ENCODE assay signal across 8 mouse cellular contexts in the genomic region with DNA sequence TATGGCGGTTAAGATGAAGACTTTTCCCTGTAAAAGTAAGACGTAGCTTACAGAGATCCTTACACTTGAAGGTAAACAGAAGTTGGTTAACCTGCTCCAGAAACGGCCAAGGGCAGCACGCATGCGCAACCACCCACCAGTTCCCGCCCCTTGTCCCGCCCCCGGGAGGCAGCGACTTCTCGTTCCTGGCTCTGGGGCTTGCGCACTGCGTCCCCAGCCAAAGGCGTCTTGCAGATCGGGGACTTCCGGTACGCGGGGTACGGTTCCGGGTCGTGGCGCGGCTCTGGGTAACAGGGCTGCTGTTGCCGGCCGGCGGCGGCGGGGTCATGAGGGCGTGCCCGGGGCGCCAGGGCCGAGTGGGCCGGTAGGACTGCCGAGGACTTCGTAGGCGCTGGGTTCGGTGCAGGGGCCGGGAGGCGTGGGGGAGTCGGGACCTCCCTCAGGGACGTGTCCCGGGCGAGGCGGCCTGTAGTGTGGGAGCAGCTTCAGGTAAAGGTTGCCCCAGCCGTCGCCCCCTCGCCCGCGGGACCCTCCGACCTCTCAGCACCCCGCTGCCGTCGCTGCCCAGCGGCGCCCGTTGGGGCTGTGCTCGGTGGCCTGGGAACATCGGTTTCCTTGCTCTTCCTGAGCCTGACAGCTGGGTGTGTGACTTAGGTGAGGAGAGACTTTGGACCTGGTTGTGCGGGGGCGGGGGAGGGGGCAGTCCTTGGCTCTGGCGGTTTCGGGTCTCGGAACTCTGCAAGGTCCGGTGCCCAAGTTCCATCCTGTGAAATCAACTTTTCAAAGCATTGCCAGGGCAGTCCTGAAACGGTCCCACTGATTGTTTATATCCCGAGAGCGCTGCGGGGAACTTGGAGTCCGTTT. TPM values are rescaled to one million over a fixed set of nuclear protein-coding genes. Genes with fewer than 3 reads are reported as not detected.
DNase-seq lines count a peak whose midpoint lies in the region; ATAC-seq and TF ChIP-seq lines count a peak whose summit lies in the region.

Gene Mapkap1, plus strand, starts transcription at position 171 of the 864 bp plus-strand sequence.

- H3K4me3 ChIP-seq in embryonic facial prominence, embryonic 14.5 days (ENCODE audit: low read depth, low read length) = peak within 1 kb of the TSS; percentile 86
- H3K4me3 ChIP-seq in heart, adult 2 months = peak within 1 kb of the TSS; percentile 97
- H3K4me3 ChIP-seq in limb, embryonic 13.5 days = peak within 1 kb of the TSS; percentile 94
- peak within 1 kb of the TSS; percentile 89 for H3K4me3 ChIP-seq in midbrain, embryonic 16.5 days (ENCODE audit: low read depth, low read length)

- intact Hi-C loops in heart, adult 2 months (cut with DNase I) = loop anchor here (1.0 kb wide), 1 partner anchor 34 kb away; the partner anchor contains the start of gene Pbx3

- H3K4me2 ChIP-seq in embryonic facial prominence, embryonic 14.5 days (ENCODE audit: low read depth, low read length) = peak within 1 kb of the TSS; percentile 65
- peak within 1 kb of the TSS; percentile 80 for H3K4me2 ChIP-seq in limb, embryonic 13.5 days (replicated peaks)
- peak within 1 kb of the TSS; percentile 86 for H3K4me2 ChIP-seq in midbrain, embryonic 16.5 days (ENCODE audit: low read length)

- no peaks in the 10 kb centered on the region for H3K27me3 ChIP-seq in embryonic facial prominence, embryonic 14.5 days (replicated peaks; ENCODE audit: control insufficient read depth, insufficient read depth, low read length)
- H3K27me3 ChIP-seq in heart, adult 2 months (ENCODE audit: control insufficient read depth, insufficient read depth, low read length) = no peaks in the 10 kb centered on the region
- H3K27me3 ChIP-seq in limb, embryonic 13.5 days = no peaks in the 10 kb centered on the region
- no peaks in the 10 kb centered on the region for H3K27me3 ChIP-seq in midbrain, embryonic 16.5 days (ENCODE audit: control insufficient read depth, insufficient read depth, low read depth, low read length)

- peak within 1 kb of the TSS; percentile 84 for H3K9ac ChIP-seq in embryonic facial prominence, embryonic 14.5 days (ENCODE audit: low read depth, low read length)
- peak within 1 kb of the TSS; percentile 97 for H3K9ac ChIP-seq in heart, adult 2 months (ENCODE audit: low read depth, low read length)
- H3K9ac ChIP-seq in limb, embryonic 13.5 days = peak within 1 kb of the TSS; percentile 87
- peak within 1 kb of the TSS; percentile 95 for H3K9ac ChIP-seq in midbrain, embryonic 16.5 days (ENCODE audit: low read depth, low read length)

- TF ChIP-seq CTCF in heart, adult 2 months (IDR thresholded peaks at IDR 0.05) = no peak

- peak within 1 kb of the TSS; percentile 61 for H3K27ac ChIP-seq in embryonic facial prominence, embryonic 14.5 days (replicated peaks; ENCODE audit: low read depth, low read length)
- H3K27ac ChIP-seq in heart, adult 2 months = peak within 1 kb of the TSS; percentile 86
- H3K27ac ChIP-seq in limb, embryonic 13.5 days = peak within 1 kb of the TSS; percentile 15; the same call in 1 of the 2 replicates
- peak within 1 kb of the TSS; percentile 63; the same call in 1 of the 2 replicates for H3K27ac ChIP-seq in midbrain, embryonic 16.5 days (ENCODE audit: low read length)

- WGBS in embryonic facial prominence, embryonic 14.5 days = under 1% methylated on average over 37 of the region's 68 CpGs
- WGBS in heart, adult 2 months = 1% methylated on average over 68 of the region's 68 CpGs
- under 1% methylated on average over 68 of the region's 68 CpGs for WGBS in limb, embryonic 13.5 days
- under 1% methylated on average over 59 of the region's 68 CpGs for WGBS in midbrain, embryonic 16.5 days

- peak; percentile 99 for ATAC-seq in embryonic facial prominence, embryonic 14.5 days (ENCODE audit: low read depth)
- ATAC-seq in limb, embryonic 13.5 days (ENCODE audit: low FRiP score, low read depth) = peak; percentile 98
- peak; percentile 99 for ATAC-seq in midbrain, embryonic 16.5 days

- no peaks in the 10 kb centered on the region for H3K9me3 ChIP-seq in embryonic facial prominence, embryonic 14.5 days (ENCODE audit: control insufficient read depth, low read length)
- H3K9me3 ChIP-seq in limb, embryonic 13.5 days = no peaks in the 10 kb centered on the region
- H3K9me3 ChIP-seq in midbrain, embryonic 16.5 days (replicated peaks; ENCODE audit: control insufficient read depth, low read length, poor library complexity, severe bottlenecking) = no peaks in the 10 kb centered on the region

- H3K79me2 ChIP-seq in heart, adult 2 months (replicated peaks; ENCODE audit: control insufficient read depth, insufficient read depth, low read length) = peaks cover 4% of the 10 kb centered on the region; the same call in 1 of the 2 replicates

- TF ChIP-seq POLR2A in heart, adult 2 months (IDR thresholded peaks at IDR 0.05; ENCODE audit: insufficient read depth, low read depth, low read length) = peak; percentile 73

- H3K36me3 ChIP-seq in embryonic facial prominence, embryonic 14.5 days (ENCODE audit: control insufficient read depth, insufficient read depth, low read length) = no peaks in the 10 kb centered on the region
- no peaks in the 10 kb centered on the region; the same call in 1 of the 2 replicates for H3K36me3 ChIP-seq in heart, adult 2 months (ENCODE audit: control insufficient read depth, insufficient read depth, low read length)
- no peaks in the 10 kb centered on the region for H3K36me3 ChIP-seq in limb, embryonic 13.5 days
- no peaks in the 10 kb centered on the region for H3K36me3 ChIP-seq in midbrain, embryonic 16.5 days (ENCODE audit: control insufficient read depth, insufficient read depth, low read length)

- peaks cover 8% of the 10 kb centered on the region for H3K4me1 ChIP-seq in embryonic facial prominence, embryonic 14.5 days (ENCODE audit: control insufficient read depth, insufficient read depth, low read length)
- H3K4me1 ChIP-seq in heart, adult 2 months (ENCODE audit: control insufficient read depth, insufficient read depth, low read length) = peaks cover 2% of the 10 kb centered on the region; the same call in 1 of the 2 replicates
- H3K4me1 ChIP-seq in limb, embryonic 13.5 days = peaks cover 20% of the 10 kb centered on the region
- H3K4me1 ChIP-seq in midbrain, embryonic 16.5 days (ENCODE audit: control insufficient read depth, insufficient read depth, low read length) = peaks cover 15% of the 10 kb centered on the region

- peak; percentile 98 for DNase-seq in 3T3-L1 (ENCODE audit: low read depth, low spot score)
- DNase-seq in adrenal gland, postnatal 4 days (ENCODE audit: low spot score in 2 of 2) = peak; percentile 97 to 98
- peak; percentile 98 for DNase-seq in embryonic facial prominence, embryonic 14.5 days (ENCODE audit: low spot score)
- peak; percentile 97 to 98 for DNase-seq in heart, adult 2 months
- DNase-seq in kidney, adult 8-10 months = peak; percentile 98 to 99
- DNase-seq in spleen, postnatal 10 days (ENCODE audit: low spot score in 2 of 2) = peak; percentile 91 to 98

- 0 out of 2 replicates have a peak, but pooled peaks have one; percentile 29 for TF ChIP-seq EP300 in heart, adult 2 months (IDR thresholded peaks at IDR 0.05; ENCODE audit: insufficient read depth, low read depth, low read length)

RNA-seq across cellular contexts. Expression of gene Mapkap1, which starts in this region (rescaled TPM):
- 10 to 100 TPM; 67.2 to 70.4 TPM for total RNA-seq in adrenal gland, postnatal 4 days (2021)
- 88.0 and 93.5 TPM in 2 replicates for polyA plus RNA-seq in embryonic facial prominence, embryonic 14.5 days (2014; fragmentation: Nextera tagmentation; extraction: Ambion mirVana)
- 10 to 100 TPM; 63.6 to 70.1 TPM for total RNA-seq in heart, adult 2 months (2021)
- 30.6 and 51.5 TPM in 2 replicates for polyA plus RNA-seq in heart, adult 2 months (2012; rRNA removed)
- polyA plus RNA-seq in limb, embryonic 13.5 days (2015; fragmentation: Nextera tagmentation; extraction: Ambion mirVana) = 110 and 114 TPM in 2 replicates
- polyA plus RNA-seq in midbrain, embryonic 16.5 days (2015; fragmentation: Nextera tagmentation; extraction: Ambion mirVana) = 88.3 and 89.1 TPM in 2 replicates

Comparison
In these comparisons a context has a peak if more than half of its experiments do, and no peak if none do; other contexts are left out.
1. Peak in every context shown above with its lines: DNase-seq, ATAC-seq, H3K4me3 ChIP-seq and H3K27ac ChIP-seq.
2. H3K27ac ChIP-seq: peak in every context shown above with its lines; median percentile 86 in heart, adult 2 months; 63 in midbrain, embryonic 16.5 days; 61 in embryonic facial prominence, embryonic 14.5 days; 15 in limb, embryonic 13.5 days.